Comparison of ENCODE assay signal across 7 mouse cellular contexts in genomic region chr3:122130771-122131170, GRCm38 (mm10).
DNase-seq lines count a peak whose midpoint lies in the region; ATAC-seq and TF ChIP-seq lines count a peak whose summit lies in the region.

No protein-coding gene starts in this region.

- H3K9me3 ChIP-seq in intestine, postnatal 0 days (ENCODE audit: control insufficient read depth), result no peaks in the 10 kb centered on the region
- H3K9me3 ChIP-seq in lung, embryonic 16.5 days (ENCODE audit: control insufficient read depth, low read length), result no peaks in the 10 kb centered on the region
- H3K9me3 ChIP-seq in hindbrain, embryonic 10.5 days, result no peaks in the 10 kb centered on the region
- H3K9me3 ChIP-seq in hindbrain, embryonic 14.5 days (ENCODE audit: control insufficient read depth, low read length), result no peaks in the 10 kb centered on the region

- peak; percentile 45 for ATAC-seq in intestine, postnatal 0 days
- ATAC-seq in lung, embryonic 16.5 days (ENCODE audit: low read depth), result peak; percentile 75
- ATAC-seq in hindbrain, embryonic 14.5 days (ENCODE audit: low FRiP score), result no peak

- no peaks in the 10 kb centered on the region for H3K36me3 ChIP-seq in intestine, postnatal 0 days (ENCODE audit: control insufficient read depth, insufficient read depth)
- H3K36me3 ChIP-seq in lung, embryonic 16.5 days (ENCODE audit: control insufficient read depth, insufficient read depth, low read length), result no peaks in the 10 kb centered on the region
- H3K36me3 ChIP-seq in hindbrain, embryonic 10.5 days, result no peaks in the 10 kb centered on the region
- no peaks in the 10 kb centered on the region for H3K36me3 ChIP-seq in hindbrain, embryonic 14.5 days (replicated peaks; ENCODE audit: control insufficient read depth, insufficient read depth)

- 39% methylated on average over 4 of the region's 4 CpGs for WGBS in intestine, postnatal 0 days
- WGBS in lung, embryonic 16.5 days, result 30% methylated on average over 4 of the region's 4 CpGs
- whole genome bisulfite sequencing in hindbrain, embryonic 10.5 days, result 60% methylated on average over 4 of the region's 4 CpGs
- 58% methylated on average over 4 of the region's 4 CpGs for WGBS in hindbrain, embryonic 14.5 days

- H3K27me3 ChIP-seq in intestine, postnatal 0 days (replicated peaks; ENCODE audit: control insufficient read depth, insufficient read depth, low read length), result no peaks in the 10 kb centered on the region
- H3K27me3 ChIP-seq in lung, embryonic 16.5 days (ENCODE audit: control insufficient read depth, insufficient read depth, low read depth, low read length), result no peaks in the 10 kb centered on the region
- no peaks in the 10 kb centered on the region for H3K27me3 ChIP-seq in hindbrain, embryonic 10.5 days (ENCODE audit: insufficient read depth, poor library complexity, severe bottlenecking)
- no peaks in the 10 kb centered on the region for H3K27me3 ChIP-seq in hindbrain, embryonic 14.5 days (ENCODE audit: control insufficient read depth, insufficient read depth, low read length)

- no peak for TF ChIP-seq CTCF in embryonic fibroblast, embryonic 13.5 days (IDR thresholded peaks at IDR 0.05; ENCODE audit: borderline replicate concordance, insufficient read depth, low read length)
- TF ChIP-seq CTCF in intestine, postnatal 0 days (IDR thresholded peaks at IDR 0.05; ENCODE audit: low read depth), result no peak

- peak overlapping the region; percentile 47 for H3K27ac ChIP-seq in embryonic fibroblast, embryonic 13.5 days (ENCODE audit: insufficient read depth, low read length)
- no peak overlapping the region for H3K27ac ChIP-seq in intestine, postnatal 0 days (ENCODE audit: low read depth, low read length)
- peak overlapping the region; percentile 86; the same call in 1 of the 2 replicates for H3K27ac ChIP-seq in lung, embryonic 16.5 days (ENCODE audit: low read length)
- no peak overlapping the region for H3K27ac ChIP-seq in hindbrain, embryonic 10.5 days
- H3K27ac ChIP-seq in hindbrain, embryonic 14.5 days, result no peak overlapping the region

- H3K4me3 ChIP-seq in embryonic fibroblast, embryonic 13.5 days (ENCODE audit: insufficient read depth, low read length), result no peak overlapping the region
- H3K4me3 ChIP-seq in intestine, postnatal 0 days (ENCODE audit: low read depth, low read length), result no peak overlapping the region
- no peak overlapping the region for H3K4me3 ChIP-seq in lung, embryonic 16.5 days (ENCODE audit: low read length)
- no peak overlapping the region for H3K4me3 ChIP-seq in hindbrain, embryonic 10.5 days
- no peak overlapping the region for H3K4me3 ChIP-seq in hindbrain, embryonic 14.5 days (replicated peaks; ENCODE audit: low read length)

- no peak overlapping the region for H3K4me2 ChIP-seq in intestine, postnatal 0 days (replicated peaks; ENCODE audit: low read depth)
- no peak overlapping the region for H3K4me2 ChIP-seq in lung, embryonic 16.5 days (ENCODE audit: low read depth, low read length)
- H3K4me2 ChIP-seq in hindbrain, embryonic 14.5 days (replicated peaks), result no peak overlapping the region

- H3K4me1 ChIP-seq in embryonic fibroblast, embryonic 13.5 days (ENCODE audit: control insufficient read depth, insufficient read depth, low read length), result peaks cover 17% of the 10 kb centered on the region
- no peaks in the 10 kb centered on the region for H3K4me1 ChIP-seq in intestine, postnatal 0 days (replicated peaks; ENCODE audit: control insufficient read depth, insufficient read depth, low read length)
- peaks cover 13% of the 10 kb centered on the region for H3K4me1 ChIP-seq in lung, embryonic 16.5 days (replicated peaks; ENCODE audit: control insufficient read depth, insufficient read depth, low read length)
- H3K4me1 ChIP-seq in hindbrain, embryonic 10.5 days (replicated peaks), result peaks cover 20% of the 10 kb centered on the region
- peaks cover 10% of the 10 kb centered on the region; the same call in 1 of the 2 replicates for H3K4me1 ChIP-seq in hindbrain, embryonic 14.5 days (replicated peaks; ENCODE audit: control insufficient read depth, insufficient read depth, low read length)

- TF ChIP-seq POLR2A in embryonic fibroblast, embryonic 13.5 days (IDR thresholded peaks at IDR 0.05; ENCODE audit: low read depth, low read length), result no peak

- DNase-seq in adipocyte (ENCODE audit: low spot score), result peak; percentile 69
- DNase-seq in hindbrain, embryonic 10.5 days (ENCODE audit: low spot score), result no peak
- no peak for DNase-seq in hindbrain, embryonic 14.5 days (ENCODE audit: low spot score)
- no peak for DNase-seq in cerebellum, adult 9-10 months

- H3K9ac ChIP-seq in intestine, postnatal 0 days (ENCODE audit: low read depth, low read length), result no peak overlapping the region
- no peak overlapping the region for H3K9ac ChIP-seq in lung, embryonic 16.5 days (ENCODE audit: low read length)
- no peak overlapping the region for H3K9ac ChIP-seq in hindbrain, embryonic 14.5 days

Comparison
In these comparisons a context has a peak if more than half of its experiments do, and no peak if none do; other contexts are left out.
1. H3K27ac ChIP-seq: peak in embryonic fibroblast, embryonic 13.5 days (single experiment) and lung, embryonic 16.5 days (single experiment); none in intestine, postnatal 0 days (single experiment), hindbrain, embryonic 10.5 days (single experiment) and hindbrain, embryonic 14.5 days (single experiment).